Mouse (Mus musculus) kidney, embryonic 15.5 days (tissue): ENCODE data around the gene Sdk1. TPM values are rescaled to one million over a fixed set of nuclear protein-coding genes. Genes with fewer than 3 reads are reported as not detected.

ENCODE experiments used
- ATAC-seq: fragments of 200-750 bp; cut with Nextera tagmentation; replicated peaks from 2 replicates; pipeline ENCODE4 v1.8.0; 2017; ENCODE audit warnings: moderate TSS enrichment; ENCODE audit not compliant: low FRiP score
- H3K27ac ChIP-seq: fragments of 300-500 bp; sonication (generic); 2 replicates; pipeline ENCODE4 v1.5.1; 2015; ENCODE audit warnings: mild to moderate bottlenecking, inconsistent platforms
- H3K27me3 ChIP-seq: fragments of 300-500 bp; sonication (generic); 2 replicates; pipeline ENCODE4 v1.6.1; 2015; ENCODE audit warnings: inconsistent platforms
- H3K36me3 ChIP-seq: fragments of 300-500 bp; sonication (generic); 2 replicates; pipeline ENCODE4 v1.6.1; 2015; ENCODE audit warnings: inconsistent platforms
- H3K4me1 ChIP-seq: fragments of 300-500 bp; sonication (generic); 2 replicates; pipeline ENCODE4 v1.6.1; 2015; ENCODE audit warnings: inconsistent platforms
- H3K4me2 ChIP-seq: fragments of 300-500 bp; sonication (generic); 2 replicates; pipeline ENCODE4 v1.6.1; 2015; ENCODE audit warnings: moderate library complexity, mild to moderate bottlenecking, inconsistent platforms
- H3K4me3 ChIP-seq: fragments of 300-500 bp; sonication (generic); replicated peaks from 2 replicates; pipeline ENCODE4 v1.5.1; 2015; ENCODE audit warnings: mild to moderate bottlenecking, inconsistent platforms
- H3K9ac ChIP-seq: fragments of 300-500 bp; sonication (generic); 2 replicates; pipeline ENCODE4 v1.6.1; 2015; ENCODE audit warnings: mild to moderate bottlenecking, inconsistent platforms
- H3K9me3 ChIP-seq: fragments of 300-500 bp; sonication (generic); replicated peaks from 2 replicates; pipeline ENCODE4 v1.6.1; 2016; ENCODE audit warnings: inconsistent platforms
- WGBS: fragments of 180-500 bp; shearing (Covaris S2); methylation state at CpG from one replicate; pipeline ENCODE4 v1.1.7; 2015; ENCODE audit warnings: mixed read lengths; 5-methylcytosine and 5-hydroxymethylcytosine counted together
- polyA plus RNA-seq: library from polyadenylated mRNA; unstranded; fragments of >200 nt; fragmentation: Nextera tagmentation; extraction: Ambion mirVana; gene quantifications from 2 replicates; pipeline ENCODE4 v1.2.1, GENCODE M21; 2015

Sdk1 gene
- polyA plus RNA-seq, 1 experiment from 2014 or later, result 3.3 TPM

DNA sequence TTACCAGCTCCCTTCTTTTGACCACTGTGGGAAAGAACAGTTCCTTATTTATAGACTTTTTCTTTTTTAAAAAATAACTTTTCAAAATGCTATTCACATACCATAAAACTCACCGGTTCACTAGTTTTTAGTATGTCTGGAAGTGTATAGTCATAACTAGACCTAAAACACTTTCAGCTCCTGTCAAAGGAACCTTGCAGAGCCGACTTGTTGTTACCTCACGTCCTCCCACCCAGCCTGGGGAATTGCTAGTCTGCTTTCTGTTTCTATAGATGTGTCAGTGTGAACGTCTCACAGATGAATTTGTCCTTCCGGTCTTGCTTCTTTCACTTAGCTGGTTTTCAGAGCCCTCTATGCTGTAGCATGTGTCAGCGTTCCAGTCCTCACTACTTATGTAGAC lies 35.8 kb downstream of the Sdk1 start:
- Histone ChIP-seq H3K4me1 (no peaks in the 10 kb centered on the region), H3K9me3 (no peaks in the 10 kb centered on the region), H3K27me3 (no peaks in the 10 kb centered on the region), H3K36me3 (no peaks in the 10 kb centered on the region), H3K9ac (no peak overlapping the region), H3K27ac (no peak overlapping the region), H3K4me2 (no peak overlapping the region), H3K4me3 (no peak overlapping the region)
- WGBS, result 80% methylated on average over 6 of the region's 6 CpGs
- no peak for ATAC-seq

DNA sequence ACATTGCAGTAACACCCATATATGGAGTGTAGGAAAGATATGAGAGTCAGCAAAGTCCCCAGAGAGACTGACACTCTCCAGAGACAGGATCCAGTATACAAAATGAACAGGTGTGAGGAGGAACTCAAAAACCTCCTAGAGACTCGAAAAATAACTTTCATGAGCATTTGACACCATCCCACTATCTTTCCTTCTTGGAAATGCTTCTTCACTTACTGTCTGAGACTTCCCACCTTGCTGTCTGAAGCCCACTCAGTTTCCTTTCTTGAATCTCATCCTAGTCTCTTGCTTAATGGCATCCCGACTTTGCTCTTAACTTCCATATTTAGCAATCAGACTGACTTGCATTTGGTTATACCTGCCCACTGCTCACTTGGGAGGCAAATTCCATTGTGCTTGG lies 40.5 kb downstream of the Sdk1 start:
- H3K36me3 ChIP-seq, result no peaks in the 10 kb centered on the region
- H3K4me3 ChIP-seq, result no peak overlapping the region
- WGBS, result 80% methylated on average over 2 of the region's 2 CpGs
- no peak overlapping the region for H3K9ac ChIP-seq
- H3K4me1 ChIP-seq, result no peaks in the 10 kb centered on the region
- no peak overlapping the region for H3K4me2 ChIP-seq
- H3K27me3 ChIP-seq, result no peaks in the 10 kb centered on the region
- ATAC-seq, result no peak
- no peak overlapping the region for H3K27ac ChIP-seq
- H3K9me3 ChIP-seq, result no peaks in the 10 kb centered on the region

- no peaks in the 10 kb centered on the region for H3K4me1 ChIP-seq
- H3K9ac ChIP-seq, result no peak overlapping the region
- H3K27ac ChIP-seq, result no peak overlapping the region
- H3K4me3 ChIP-seq, result no peak overlapping the region
- no peaks in the 10 kb centered on the region for H3K9me3 ChIP-seq
- H3K36me3 ChIP-seq, result no peaks in the 10 kb centered on the region
- no peaks in the 10 kb centered on the region for H3K27me3 ChIP-seq
- no peak for ATAC-seq
- no peak overlapping the region for H3K4me2 ChIP-seq
Measured at GRCm38 (mm10) chr5:141289611-141290010, 48.3 kb downstream of the Sdk1 start.

GRCm38 (mm10) chr5:141295240-141295639 lies 54.0 kb downstream of the Sdk1 start:
- no peaks in the 10 kb centered on the region for H3K27me3 ChIP-seq
- no peak overlapping the region for H3K4me2 ChIP-seq
- H3K9ac ChIP-seq, result no peak overlapping the region
- no peaks in the 10 kb centered on the region for H3K36me3 ChIP-seq
- H3K4me3 ChIP-seq, result no peak overlapping the region
- H3K4me1 ChIP-seq, result no peaks in the 10 kb centered on the region
- H3K27ac ChIP-seq, result no peak overlapping the region
- ATAC-seq, result no peak
- H3K9me3 ChIP-seq, result no peaks in the 10 kb centered on the region
- WGBS, result 84% methylated on average over 7 of the region's 7 CpGs

DNA sequence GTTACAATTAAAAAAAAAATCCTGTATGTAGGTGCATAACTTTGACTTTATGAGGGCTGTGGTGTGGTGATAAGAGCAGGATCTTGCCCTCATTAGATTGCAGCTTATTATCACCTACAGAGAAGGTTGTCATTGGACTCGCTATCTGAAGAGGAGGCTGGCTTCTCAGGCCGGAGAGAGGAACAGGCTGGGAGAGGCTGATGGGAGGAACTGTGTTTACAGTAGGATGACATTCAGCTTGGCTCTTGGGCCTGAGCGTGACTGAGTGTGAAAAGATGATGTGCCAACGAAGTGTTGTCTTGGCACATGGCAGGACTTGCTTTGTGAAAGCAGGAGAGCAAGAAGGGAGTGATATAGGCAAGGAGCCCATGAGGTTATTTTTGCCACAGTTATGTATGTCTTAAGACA lies 61.0 kb downstream of the Sdk1 start:
- Histone ChIP-seq H3K36me3 (no peaks in the 10 kb centered on the region), H3K9me3 (no peaks in the 10 kb centered on the region), H3K27me3 (no peaks in the 10 kb centered on the region), H3K9ac (no peak overlapping the region), H3K4me1 (no peaks in the 10 kb centered on the region), H3K4me3 (no peak overlapping the region), H3K27ac (no peak overlapping the region), H3K4me2 (no peak overlapping the region)
- 76% methylated on average over 4 of the region's 4 CpGs for WGBS
- ATAC-seq, result no peak

GRCm38 (mm10) chr5:141303746-141304145 lies 62.5 kb downstream of the Sdk1 start:
- no peaks in the 10 kb centered on the region for H3K9me3 ChIP-seq
- H3K4me2 ChIP-seq, result no peak overlapping the region
- H3K27ac ChIP-seq, result no peak overlapping the region
- no peak for ATAC-seq
- H3K36me3 ChIP-seq, result no peaks in the 10 kb centered on the region
- WGBS, result 67% methylated on average over 2 of the region's 2 CpGs
- H3K27me3 ChIP-seq, result no peaks in the 10 kb centered on the region
- H3K4me3 ChIP-seq, result no peak overlapping the region
- no peaks in the 10 kb centered on the region for H3K4me1 ChIP-seq
- no peak overlapping the region for H3K9ac ChIP-seq

DNA sequence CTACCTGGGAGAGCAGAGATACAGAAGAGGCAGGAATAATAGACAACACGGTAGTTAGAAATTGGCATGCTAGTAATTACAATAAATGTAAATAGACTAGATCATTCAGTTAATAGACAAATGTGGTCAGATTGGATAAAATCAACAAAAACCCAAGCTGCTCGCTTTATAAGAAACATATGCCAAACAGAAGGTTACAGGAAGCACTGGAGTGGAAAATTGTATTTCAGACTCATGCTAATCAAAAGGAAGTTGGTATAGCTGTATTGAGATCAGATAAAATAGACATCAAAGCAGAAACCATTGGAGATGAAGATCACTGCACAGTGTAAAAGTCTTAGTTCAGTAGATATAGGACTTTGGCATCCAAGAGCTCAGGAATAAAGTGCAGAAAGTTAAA lies 63.4 kb downstream of the Sdk1 start:
- no peak for ATAC-seq
- WGBS, result 69% methylated on average over 2 of the region's 2 CpGs

GRCm38 (mm10) chr5:141310641-141311040 lies 69.4 kb downstream of the Sdk1 start:
- Histone ChIP-seq H3K9me3 (no peaks in the 10 kb centered on the region), H3K27ac (no peak overlapping the region), H3K4me1 (no peaks in the 10 kb centered on the region), H3K4me2 (no peak overlapping the region), H3K36me3 (no peaks in the 10 kb centered on the region), H3K9ac (no peak overlapping the region), H3K27me3 (no peaks in the 10 kb centered on the region), H3K4me3 (no peak overlapping the region)
- WGBS, result 66% methylated on average over 1 of the region's 1 CpGs
- ATAC-seq, result no peak

More for the DNA sequence above, 63.4 kb downstream of the Sdk1 start:
- H3K9me3 ChIP-seq, result no peaks in the 10 kb centered on the region
- no peaks in the 10 kb centered on the region for H3K4me1 ChIP-seq
- no peaks in the 10 kb centered on the region for H3K36me3 ChIP-seq
- H3K4me3 ChIP-seq, result no peak overlapping the region
- H3K27ac ChIP-seq, result no peak overlapping the region
- no peaks in the 10 kb centered on the region for H3K27me3 ChIP-seq
- no peak overlapping the region for H3K9ac ChIP-seq
- H3K4me2 ChIP-seq, result no peak overlapping the region

- no peak overlapping the region for H3K27ac ChIP-seq
- H3K4me1 ChIP-seq, result no peaks in the 10 kb centered on the region
- no peaks in the 10 kb centered on the region for H3K27me3 ChIP-seq
- ATAC-seq, result no peak
- 67% methylated on average over 2 of the region's 2 CpGs for WGBS
- H3K36me3 ChIP-seq, result no peaks in the 10 kb centered on the region
- H3K9ac ChIP-seq, result no peak overlapping the region
- H3K4me2 ChIP-seq, result no peak overlapping the region
- H3K9me3 ChIP-seq, result no peaks in the 10 kb centered on the region
- no peak overlapping the region for H3K4me3 ChIP-seq
Measured at GRCm38 (mm10) chr5:141311801-141312200, 70.5 kb downstream of the Sdk1 start.

DNA sequence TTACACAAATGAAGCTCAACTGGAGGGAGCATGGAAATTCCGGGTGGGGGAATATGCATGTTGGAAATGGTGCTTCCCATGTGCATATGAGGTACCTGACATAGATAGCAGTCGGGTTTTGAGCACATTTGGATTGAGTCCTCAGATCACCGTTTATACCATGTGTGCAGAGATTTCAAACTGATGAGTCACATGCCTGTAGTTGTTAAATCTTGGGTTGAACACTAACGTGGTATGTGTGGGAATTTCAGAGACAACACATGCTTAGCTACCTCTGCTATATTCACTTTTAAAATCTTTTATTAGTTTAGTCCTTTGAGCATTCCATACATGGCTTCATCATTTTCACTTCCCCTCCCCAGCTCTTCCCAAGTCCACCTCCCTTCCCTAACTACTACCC lies 71.0 kb downstream of the Sdk1 start:
- Histone ChIP-seq H3K4me3 (no peak overlapping the region), H3K27ac (no peak overlapping the region), H3K4me1 (no peaks in the 10 kb centered on the region), H3K27me3 (no peaks in the 10 kb centered on the region), H3K36me3 (no peaks in the 10 kb centered on the region), H3K4me2 (no peak overlapping the region), H3K9me3 (no peaks in the 10 kb centered on the region), H3K9ac (no peak overlapping the region)
- no peak for ATAC-seq
- WGBS, result 87% methylated on average over 4 of the region's 4 CpGs

GRCm38 (mm10) chr5:141317095-141317494 lies 75.8 kb downstream of the Sdk1 start:
- Histone ChIP-seq H3K4me1 (no peaks in the 10 kb centered on the region), H3K36me3 (no peaks in the 10 kb centered on the region), H3K27ac (no peak overlapping the region), H3K4me2 (no peak overlapping the region), H3K4me3 (no peak overlapping the region), H3K9me3 (no peaks in the 10 kb centered on the region), H3K27me3 (no peaks in the 10 kb centered on the region), H3K9ac (no peak overlapping the region)
- 78% methylated on average over 4 of the region's 4 CpGs for WGBS
- ATAC-seq, result no peak

DNA sequence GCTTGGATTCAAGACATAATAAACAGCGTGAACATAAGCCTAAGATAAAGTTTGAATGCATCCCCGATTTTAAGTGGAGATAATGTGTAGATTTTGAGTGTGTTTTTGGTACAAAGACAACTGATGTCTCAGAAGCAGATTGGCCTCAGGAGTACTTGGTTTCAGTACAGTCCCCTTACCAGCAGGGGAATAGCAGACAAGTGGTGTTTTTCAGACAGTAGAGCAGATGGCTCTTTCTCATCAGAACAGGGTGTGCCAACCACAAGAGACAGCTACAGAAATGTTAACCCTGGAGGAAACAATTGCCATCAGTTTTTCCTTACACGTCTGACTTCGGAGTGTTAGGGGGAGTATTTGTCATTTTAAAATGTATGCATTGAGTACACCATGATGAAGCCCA lies 83.6 kb downstream of the Sdk1 start:
- Histone ChIP-seq H3K27me3 (no peaks in the 10 kb centered on the region), H3K4me2 (no peak overlapping the region), H3K4me1 (no peaks in the 10 kb centered on the region), H3K27ac (no peak overlapping the region), H3K4me3 (no peak overlapping the region), H3K9me3 (no peaks in the 10 kb centered on the region), H3K9ac (no peak overlapping the region), H3K36me3 (no peaks in the 10 kb centered on the region)
- ATAC-seq, result no peak
- WGBS, result 89% methylated on average over 4 of the region's 4 CpGs

DNA sequence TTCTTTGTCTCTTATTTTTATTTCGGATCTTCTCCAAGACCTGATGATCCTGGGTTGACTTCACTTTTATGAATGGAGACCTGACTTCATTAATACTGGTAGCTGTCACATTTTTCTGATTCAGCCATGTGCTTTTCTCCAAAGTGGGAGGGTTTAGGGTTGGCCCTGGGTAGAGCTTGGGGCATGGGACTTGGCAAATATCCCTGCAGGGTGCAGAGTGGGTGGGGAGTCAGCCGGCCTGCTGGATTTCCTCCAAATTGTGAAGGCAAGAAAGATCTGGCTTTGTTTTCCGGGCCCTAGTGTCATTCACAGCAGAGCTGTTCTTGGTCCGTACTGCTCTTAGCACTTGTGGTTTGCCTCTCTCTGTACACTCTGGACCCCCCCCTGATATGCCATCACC lies 103.1 kb downstream of the Sdk1 start:
- no peaks in the 10 kb centered on the region for H3K4me1 ChIP-seq
- no peak overlapping the region for H3K9ac ChIP-seq
- H3K27ac ChIP-seq, result no peak overlapping the region
- no peak overlapping the region for H3K4me2 ChIP-seq
- no peaks in the 10 kb centered on the region for H3K9me3 ChIP-seq
- H3K4me3 ChIP-seq, result no peak overlapping the region
- WGBS, result 70% methylated on average over 4 of the region's 4 CpGs
- H3K36me3 ChIP-seq, result no peaks in the 10 kb centered on the region
- H3K27me3 ChIP-seq, result no peaks in the 10 kb centered on the region
- no peak for ATAC-seq
